Mouse (Mus musculus) macrophage (primary cell): ENCODE measurements around the gene Cacna1d. TPM values are rescaled to one million over a fixed set of nuclear protein-coding genes. Genes with fewer than 3 reads are reported as not detected.

Experiments
- H3K27ac ChIP-seq: fragments of 350-480 bp; formaldehyde crosslinking; 2 replicates; pipeline ENCODE4 v1.9.0; 2021
- H3K36me3 ChIP-seq: fragments of 350-480 bp; formaldehyde crosslinking; 2 replicates; pipeline ENCODE4 v1.9.0; 2021; ENCODE audit errors: inconsistent target
- H3K4me3 ChIP-seq: fragments of 350-480 bp; formaldehyde crosslinking; 2 replicates; pipeline ENCODE4 v1.9.0; 2021; ENCODE audit errors: inconsistent target
- H3K79me2 ChIP-seq: fragments of 350-480 bp; formaldehyde crosslinking; 2 replicates; pipeline ENCODE4 v1.9.0; 2021; ENCODE audit errors: inconsistent target
- WGBS: methylation state at CpG from one replicate; pipeline ENCODE4 v1.1.7; 2026; ENCODE audit warnings: inconsistent platforms; ENCODE audit not compliant: missing documents; 5-methylcytosine and 5-hydroxymethylcytosine counted together
- polyA plus RNA-seq: library from polyadenylated mRNA; stranded (reverse); fragments of 250-400 nt; gene quantifications from 3 replicates; pipeline ENCODE4 v1.2.4, GENCODE M21; 2018; ENCODE audit warnings: inconsistent platforms

Cacna1d gene
- polyA plus RNA-seq, 1 experiment from 2014 or later: 2.5 TPM

- H3K79me2 ChIP-seq: no peaks in the 10 kb centered on the region
- 67% methylated on average over 3 of the region's 3 CpGs for WGBS
- no peak overlapping the region for H3K4me3 ChIP-seq
- no peak overlapping the region for H3K27ac ChIP-seq
- no peaks in the 10 kb centered on the region for H3K36me3 ChIP-seq
These were observed 322.4 kb downstream of the Cacna1d start for GRCm38 (mm10) chr14:30168902-30169301.

GRCm38 (mm10) chr14:30168387-30168786, 322.9 kb downstream of the Cacna1d start:
- 87% methylated on average over 1 of the region's 3 CpGs for WGBS
- H3K36me3 ChIP-seq: no peaks in the 10 kb centered on the region
- no peaks in the 10 kb centered on the region for H3K79me2 ChIP-seq
- H3K27ac ChIP-seq: no peak overlapping the region
- no peak overlapping the region for H3K4me3 ChIP-seq

GRCm38 (mm10) chr14:30167606-30168005, 323.6 kb downstream of the Cacna1d start:
- Histone ChIP-seq H3K36me3 (no peaks in the 10 kb centered on the region), H3K79me2 (no peaks in the 10 kb centered on the region), H3K27ac (no peak overlapping the region), H3K4me3 (no peak overlapping the region)
- WGBS: 94% methylated on average over 7 of the region's 7 CpGs

- whole genome bisulfite sequencing: 91% methylated on average over 11 of the region's 11 CpGs
- Histone ChIP-seq H3K36me3 (no peaks in the 10 kb centered on the region), H3K79me2 (no peaks in the 10 kb centered on the region), H3K4me3 (no peak overlapping the region), H3K27ac (no peak overlapping the region)
These were observed 325.2 kb downstream of the Cacna1d start for GRCm38 (mm10) chr14:30166036-30166435.

- 95% methylated on average over 20 of the region's 20 CpGs for WGBS
- H3K4me3 ChIP-seq: no peak overlapping the region
- H3K27ac ChIP-seq: no peak overlapping the region
- no peaks in the 10 kb centered on the region for H3K36me3 ChIP-seq
- no peaks in the 10 kb centered on the region for H3K79me2 ChIP-seq
These were observed 327.2 kb downstream of the Cacna1d start for GRCm38 (mm10) chr14:30163733-30164708.

- Histone ChIP-seq H3K27ac (no peak overlapping the region), H3K4me3 (no peak overlapping the region), H3K36me3 (no peaks in the 10 kb centered on the region), H3K79me2 (no peaks in the 10 kb centered on the region)
- 81% methylated on average over 7 of the region's 7 CpGs for WGBS
These were observed 343.5 kb downstream of the Cacna1d start for GRCm38 (mm10) chr14:30147774-30148173.

- H3K36me3 ChIP-seq: no peaks in the 10 kb centered on the region
- H3K4me3 ChIP-seq: no peak overlapping the region
- 91% methylated on average over 11 of the region's 11 CpGs for WGBS
- H3K79me2 ChIP-seq: no peaks in the 10 kb centered on the region
- H3K27ac ChIP-seq: no peak overlapping the region
These were observed 352.8 kb downstream of the Cacna1d start for GRCm38 (mm10) chr14:30138379-30138964.

- Histone ChIP-seq H3K27ac (no peak overlapping the region), H3K4me3 (no peak overlapping the region), H3K36me3 (no peaks in the 10 kb centered on the region), H3K79me2 (no peaks in the 10 kb centered on the region)
- 66% methylated on average over 3 of the region's 3 CpGs for WGBS
These were observed 353.3 kb downstream of the Cacna1d start for GRCm38 (mm10) chr14:30137961-30138360.

- Histone ChIP-seq H3K79me2 (no peaks in the 10 kb centered on the region), H3K27ac (no peak overlapping the region), H3K36me3 (no peaks in the 10 kb centered on the region), H3K4me3 (no peak overlapping the region)
- 9% methylated on average over 8 of the region's 8 CpGs for WGBS
These were observed 354.3 kb downstream of the Cacna1d start for GRCm38 (mm10) chr14:30136965-30137364.

- Histone ChIP-seq H3K36me3 (no peaks in the 10 kb centered on the region), H3K4me3 (no peak overlapping the region), H3K79me2 (no peaks in the 10 kb centered on the region), H3K27ac (no peak overlapping the region)
- 92% methylated on average over 10 of the region's 10 CpGs for WGBS
These were observed 355.9 kb downstream of the Cacna1d start for GRCm38 (mm10) chr14:30135351-30135750.

- H3K79me2 ChIP-seq: no peaks in the 10 kb centered on the region
- WGBS: 81% methylated on average over 3 of the region's 3 CpGs
- no peaks in the 10 kb centered on the region for H3K36me3 ChIP-seq
- H3K4me3 ChIP-seq: no peak overlapping the region
- no peak overlapping the region for H3K27ac ChIP-seq
These were observed 357.6 kb downstream of the Cacna1d start for GRCm38 (mm10) chr14:30133684-30134083.

GRCm38 (mm10) chr14:30131256-30131655, 360.0 kb downstream of the Cacna1d start:
- WGBS: 72% methylated on average over 3 of the region's 3 CpGs
- Histone ChIP-seq H3K79me2 (no peaks in the 10 kb centered on the region), H3K27ac (no peak overlapping the region), H3K4me3 (no peak overlapping the region), H3K36me3 (no peaks in the 10 kb centered on the region)

GRCm38 (mm10) chr14:30130092-30130491, 361.2 kb downstream of the Cacna1d start:
- Histone ChIP-seq H3K36me3 (no peaks in the 10 kb centered on the region), H3K27ac (no peak overlapping the region), H3K4me3 (no peak overlapping the region), H3K79me2 (no peaks in the 10 kb centered on the region)
- WGBS: 92% methylated on average over 9 of the region's 9 CpGs

GRCm38 (mm10) chr14:30129378-30129777, 361.9 kb downstream of the Cacna1d start:
- Histone ChIP-seq H3K4me3 (no peak overlapping the region), H3K36me3 (no peaks in the 10 kb centered on the region), H3K79me2 (no peaks in the 10 kb centered on the region), H3K27ac (no peak overlapping the region)
- 76% methylated on average over 9 of the region's 9 CpGs for WGBS
